Mouse (Mus musculus) bone marrow macrophage, adult 2 months (primary cell): ENCODE results near the gene Frmd4a. TPM values are rescaled to one million over a fixed set of nuclear protein-coding genes. Genes with fewer than 3 reads are reported as not detected.

ENCODE experiments used
- H3K27ac ChIP-seq: 2 replicates; pipeline ENCODE4 v1.5.1; 2012; ENCODE audit warnings: low read depth, low read length; ENCODE audit not compliant: insufficient read depth
- H3K4me1 ChIP-seq: 2 replicates; pipeline ENCODE4 v1.6.1; 2012; ENCODE audit warnings: low read length; ENCODE audit not compliant: control insufficient read depth, insufficient read depth
- H3K4me3 ChIP-seq: 2 replicates; pipeline ENCODE4 v1.5.1; 2012; ENCODE audit warnings: mild to moderate bottlenecking, low read length, moderate library complexity; ENCODE audit not compliant: insufficient read depth
- CTCF ChIP-seq: IDR thresholded peaks from 2 replicates; pipeline ENCODE4 v1.5.1; 2012; ENCODE audit warnings: low read depth, mild to moderate bottlenecking, low read length, moderate library complexity
- POLR2A ChIP-seq: IDR thresholded peaks from 2 replicates; pipeline ENCODE4 v1.6.1; 2012; ENCODE audit warnings: mild to moderate bottlenecking, low read depth, low read length, borderline replicate concordance
- polyA plus RNA-seq: library from polyadenylated mRNA; stranded (reverse); fragments of >200 nt; gene quantifications from 2 replicates; pipeline ENCODE4 v1.2.4, GENCODE M21; 2012; ENCODE audit not compliant: missing spikeins, insufficient read depth, insufficient read length

The Frmd4a gene
- polyA plus RNA-seq, 1 experiment: 29.7 TPM

DNA sequence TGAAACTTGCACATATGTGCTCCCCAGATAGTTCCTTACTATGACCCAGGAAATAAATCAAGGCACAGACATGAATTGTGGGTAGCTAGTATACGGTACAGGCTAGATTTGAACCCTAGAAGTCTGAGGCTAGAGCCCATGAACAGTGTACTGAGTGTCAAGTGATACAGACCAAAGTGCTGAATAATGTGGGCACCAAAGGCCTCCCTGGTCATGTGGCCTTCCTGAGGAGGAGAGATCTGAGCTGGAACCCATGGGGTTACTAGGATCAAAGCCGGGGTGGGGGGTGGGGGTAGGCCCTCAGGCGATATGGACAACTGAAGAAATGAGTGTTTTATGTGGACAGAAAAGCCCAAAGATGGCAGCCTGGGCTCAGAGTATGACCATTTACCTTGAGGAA lies 544.9 kb downstream of the Frmd4a start:
- H3K4me1 ChIP-seq: peaks cover 44% of the 10 kb centered on the region
- TF ChIP-seq CTCF: no peak
- TF ChIP-seq POLR2A: no peak
- no peak overlapping the region for H3K27ac ChIP-seq
- H3K4me3 ChIP-seq: peak overlapping the region; percentile 22; the same call in 1 of the 2 replicates

DNA sequence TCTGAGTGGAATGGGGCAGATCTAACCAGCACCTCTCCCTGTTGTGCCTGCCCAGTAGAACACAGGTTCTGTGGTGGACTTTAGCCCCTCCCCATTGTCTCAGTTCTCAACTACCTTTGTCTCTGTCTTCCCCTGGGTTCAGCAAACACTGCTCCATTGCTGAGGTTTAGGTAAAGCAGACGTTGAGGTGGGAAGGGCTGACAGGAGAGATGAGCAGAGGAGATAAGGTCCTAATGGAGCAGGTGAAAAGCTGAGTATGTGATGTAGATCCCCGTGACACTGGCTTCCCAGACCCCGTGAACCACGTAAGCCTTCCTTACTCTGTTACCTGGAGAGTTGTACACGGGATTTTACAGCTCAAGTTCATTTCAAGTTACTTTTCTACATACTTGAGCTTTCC lies 545.3 kb downstream of the Frmd4a start:
- Histone ChIP-seq H3K4me1 (peaks cover 44% of the 10 kb centered on the region), H3K4me3 (peak overlapping the region; percentile 22; the same call in 1 of the 2 replicates), H3K27ac (no peak overlapping the region)
- no peak for TF ChIP-seq CTCF
- TF ChIP-seq POLR2A: no peak

GRCm38 (mm10) chr2:4563322-4563721 lies 545.8 kb downstream of the Frmd4a start:
- no peak for TF ChIP-seq CTCF
- TF ChIP-seq POLR2A: no peak
- no peak overlapping the region for H3K4me3 ChIP-seq
- H3K4me1 ChIP-seq: peaks cover 44% of the 10 kb centered on the region
- H3K27ac ChIP-seq: no peak overlapping the region

DNA sequence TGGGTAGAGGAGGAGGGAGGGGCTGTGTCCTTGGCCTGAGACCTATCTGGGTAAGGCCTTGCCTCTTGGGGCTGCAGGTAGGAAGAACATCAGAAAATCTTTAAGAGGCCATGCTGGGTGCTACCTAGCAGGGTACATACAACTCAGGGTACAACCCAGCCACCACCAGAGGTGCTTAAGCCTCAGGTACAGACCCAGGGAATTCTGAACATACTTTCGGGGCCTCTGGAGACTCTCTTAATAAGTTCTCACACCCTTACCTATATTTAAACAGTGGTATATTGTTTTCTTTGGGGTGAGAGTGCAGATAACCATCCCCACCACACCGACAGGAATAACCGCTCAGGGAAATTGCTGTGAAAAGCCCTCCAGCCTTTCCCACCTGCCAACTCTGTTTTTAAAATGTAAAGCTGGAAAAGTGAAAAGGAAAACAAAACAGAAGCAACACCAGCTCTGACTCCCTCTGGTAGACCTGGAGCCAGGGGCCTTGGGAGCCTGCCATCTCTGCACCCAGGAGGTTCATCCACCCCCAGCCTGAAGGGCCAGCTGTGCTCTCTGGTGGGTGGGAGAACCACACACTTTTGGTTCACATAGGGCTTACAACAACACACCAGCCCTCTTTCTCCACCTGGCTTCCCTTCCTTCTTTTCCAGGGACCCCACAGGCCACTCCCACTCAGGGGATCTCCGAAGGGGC lies 548.9 kb downstream of the Frmd4a start:
- H3K4me1 ChIP-seq: peaks cover 64% of the 10 kb centered on the region
- H3K27ac ChIP-seq: peak overlapping the region; percentile 66
- TF ChIP-seq POLR2A (no peak), CTCF (no peak)
- no peak overlapping the region for H3K4me3 ChIP-seq

DNA sequence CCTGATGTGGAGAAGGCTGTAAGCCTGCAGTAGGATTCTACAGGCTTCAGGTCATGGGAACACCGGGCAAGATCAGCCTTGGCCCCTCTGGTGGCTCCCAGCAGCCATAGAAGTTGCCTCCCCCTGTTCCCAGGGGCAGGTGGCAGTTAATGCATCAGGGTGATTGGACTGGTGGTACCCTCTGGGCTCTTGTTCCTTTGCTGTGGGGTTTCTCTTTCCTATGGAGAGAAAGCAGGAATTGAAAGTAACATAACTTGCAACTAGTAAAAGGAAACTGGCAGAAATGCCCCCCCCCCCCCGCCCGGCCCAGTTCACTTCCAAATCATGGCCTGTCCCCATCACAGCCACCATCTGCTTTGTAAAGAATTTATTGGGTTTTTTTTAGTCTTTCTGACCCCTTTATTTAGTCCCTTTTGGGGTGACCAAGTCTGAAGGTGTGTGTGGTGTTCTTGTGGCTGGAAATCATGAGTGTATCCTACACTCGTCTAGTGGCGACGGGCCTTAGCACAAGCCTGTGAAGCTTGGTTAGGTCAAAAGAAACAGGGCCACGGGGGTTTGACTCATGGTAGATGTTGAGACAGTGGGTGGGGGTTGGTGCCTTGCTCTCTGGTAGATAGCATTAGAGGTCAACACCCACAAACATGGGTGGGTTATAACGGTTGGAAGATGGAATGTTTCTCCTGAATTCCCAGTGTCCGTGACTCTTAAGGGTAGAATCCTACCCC lies 549.6 kb downstream of the Frmd4a start:
- no peak for TF ChIP-seq POLR2A
- TF ChIP-seq CTCF: no peak

GRCm38 (mm10) chr2:4568967-4569366 lies 551.5 kb downstream of the Frmd4a start:
- TF ChIP-seq CTCF (no peak), POLR2A (no peak)
- Histone ChIP-seq H3K4me1 (peaks cover 74% of the 10 kb centered on the region), H3K27ac (peak overlapping the region; percentile 22; the same call in 1 of the 2 replicates), H3K4me3 (no peak overlapping the region)

More for the DNA sequence above, 549.6 kb downstream of the Frmd4a start:
- Histone ChIP-seq H3K27ac (peak overlapping the region; percentile 66), H3K4me1 (peaks cover 66% of the 10 kb centered on the region), H3K4me3 (no peak overlapping the region)

DNA sequence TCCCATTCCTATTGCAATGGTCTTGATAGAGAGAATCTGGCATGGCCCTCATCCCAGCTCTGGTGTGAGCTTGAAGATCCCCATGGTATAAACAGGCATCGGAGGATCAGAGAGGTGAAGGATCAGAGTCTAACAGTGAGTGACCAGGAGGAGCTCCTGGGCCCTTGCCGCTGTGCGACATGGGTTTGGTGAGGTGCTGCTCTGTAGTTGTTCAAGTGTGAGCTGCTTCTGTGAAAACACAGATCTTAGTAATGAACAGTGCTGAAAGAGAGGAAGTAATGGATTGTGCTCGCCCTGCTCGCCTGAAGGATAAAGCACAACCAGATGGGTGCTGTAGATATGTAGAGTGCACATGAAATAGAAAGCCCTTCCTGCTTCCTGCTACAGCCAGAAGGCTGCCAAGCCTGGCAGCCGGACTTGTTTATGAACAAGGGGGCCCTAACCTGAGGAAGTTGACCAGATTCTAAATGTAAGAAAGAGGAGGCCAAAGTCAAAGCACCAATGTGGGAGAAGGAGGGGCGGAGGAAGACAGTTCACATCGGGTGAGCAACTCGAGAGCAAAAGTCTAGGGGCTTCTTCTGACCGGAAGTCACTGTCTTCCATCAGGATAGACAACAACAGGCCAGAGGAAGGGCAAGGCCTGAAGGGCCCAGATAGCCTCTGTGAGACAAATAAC lies 552.8 kb downstream of the Frmd4a start:
- Histone ChIP-seq H3K27ac (peak overlapping the region; percentile 94), H3K4me1 (peaks cover 78% of the 10 kb centered on the region), H3K4me3 (no peak overlapping the region)
- TF ChIP-seq CTCF (no peak), POLR2A (no peak)

- TF ChIP-seq CTCF (no peak), POLR2A (no peak)
- Histone ChIP-seq H3K4me3 (no peak overlapping the region), H3K4me1 (peaks cover 63% of the 10 kb centered on the region), H3K27ac (peak overlapping the region; percentile 88)
These were observed 555.2 kb downstream of the Frmd4a start for GRCm38 (mm10) chr2:4572498-4573263.

GRCm38 (mm10) chr2:4573386-4573785 lies 555.9 kb downstream of the Frmd4a start:
- TF ChIP-seq POLR2A (no peak), CTCF (no peak)
- peak overlapping the region; percentile 88 for H3K27ac ChIP-seq
- H3K4me1 ChIP-seq: peaks cover 62% of the 10 kb centered on the region
- H3K4me3 ChIP-seq: no peak overlapping the region

DNA sequence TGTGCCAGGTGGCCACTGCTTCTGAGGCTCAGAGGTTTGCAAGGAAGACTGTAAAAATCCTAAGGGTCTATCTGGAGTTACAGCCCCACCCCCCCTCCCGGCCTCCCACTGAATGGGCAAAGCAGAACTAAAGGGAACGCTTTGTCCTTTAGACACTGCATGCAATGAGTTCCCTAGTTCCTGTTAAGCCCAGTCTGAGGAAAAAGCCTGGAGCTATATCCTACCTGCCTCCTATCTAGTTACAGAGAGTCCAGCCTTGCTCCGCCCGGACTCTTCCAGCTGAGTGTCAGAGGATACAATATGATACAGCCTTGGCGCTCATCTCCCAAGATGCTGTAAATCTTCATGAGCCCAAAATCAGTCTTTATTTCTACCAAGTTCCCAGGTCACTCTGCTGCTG lies 556.7 kb downstream of the Frmd4a start:
- Histone ChIP-seq H3K4me1 (peaks cover 58% of the 10 kb centered on the region), H3K4me3 (no peak overlapping the region), H3K27ac (peak overlapping the region; percentile 88)
- TF ChIP-seq POLR2A (no peak), CTCF (no peak)
